8 mouse cellular contexts compared by ENCODE assay signal in genomic region chr10:94545259-94546019, GRCm38 (mm10).
A peak's percentile ranks its signal among the peaks of the same experiment; 100 is the strongest.
DNase-seq lines count a peak whose midpoint lies in the region; ATAC-seq lines count a peak whose summit lies in the region.

No protein-coding gene starts in this region.

- DNase-seq in CD4-positive, CD25-positive, alpha-beta regulatory T cell, adult 2 months (ENCODE audit: low read depth, low spot score), result peak; percentile 76
- peak; percentile 36 to 43 for DNase-seq in adrenal gland, adult 18-20 months (ENCODE audit: low spot score in 2 of 2)
- DNase-seq in forebrain, embryonic 10.5 days (ENCODE audit: extremely low spot score, low spot score), result peak; percentile 36
- peak; percentile 48 for DNase-seq in heart, postnatal 4 days
- peak; percentile 39 to 47 for DNase-seq in layer of hippocampus, postnatal 10 days (ENCODE audit: low spot score in 2 of 2)
- peak; percentile 46 for DNase-seq in lung, postnatal 10 days
- DNase-seq in retina, postnatal 1 day, result peak; percentile 68

- peak overlapping the region; percentile 34 for H3K4me3 ChIP-seq in forebrain, embryonic 10.5 days

- H3K36me3 ChIP-seq in forebrain, embryonic 10.5 days (replicated peaks), result no peaks in the 10 kb centered on the region

- peaks cover 44% of the 10 kb centered on the region for H3K4me1 ChIP-seq in forebrain, embryonic 10.5 days

- 40% methylated on average over 21 of the region's 21 CpGs for WGBS in forebrain, embryonic 10.5 days

- H3K9me3 ChIP-seq in forebrain, embryonic 10.5 days, result peaks cover 8% of the 10 kb centered on the region

- no peaks in the 10 kb centered on the region for H3K27me3 ChIP-seq in forebrain, embryonic 10.5 days (ENCODE audit: poor library complexity, severe bottlenecking)

- peak overlapping the region; percentile 79 for H3K27ac ChIP-seq in forebrain, embryonic 10.5 days

- no peak for ATAC-seq in cerebellum, adult (ENCODE audit: insufficient number of reproducible peaks, low FRiP score, low TSS enrichment)
